Mouse (Mus musculus): ENCODE measurements around the gene Sgf29. TPM values are rescaled to one million over a fixed set of nuclear protein-coding genes. Genes with fewer than 3 reads are reported as not detected.

Gene Sgf29
- total RNA-seq, 1 experiment: 55.3 TPM

- no peak for TF ChIP-seq ZC3H11A (IDR thresholded peaks at IDR 0.05; ENCODE audit: borderline replicate concordance, low read depth, low read length)
- TF ChIP-seq MAFK (IDR thresholded peaks at IDR 0.05; ENCODE audit: insufficient read depth, low read depth, low read length): no peak
- TF ChIP-seq CHD2 (IDR thresholded peaks at IDR 0.05; ENCODE audit: low read depth, low read length): no peak
- H3K4me1 ChIP-seq (ENCODE audit: control insufficient read depth in 2 of 2, insufficient read depth in 2 of 2, low read length in 2 of 2, poor library complexity in 1 of 2): peaks cover 3 to 10% of the 10 kb centered on the region in 2 experiments; a peak in 1 of 4 replicates
- no peak for DNase-seq (ENCODE audit: low read depth, low spot score)
- no peak overlapping the region for H3K4me3 ChIP-seq (ENCODE audit: insufficient read depth in 1 of 2, low read depth in 1 of 2, low read length in 2 of 2, poor library complexity in 1 of 2, severe bottlenecking in 1 of 2)
- H3K9me3 ChIP-seq (ENCODE audit: control insufficient read depth, insufficient read depth, low read depth, low read length): no peaks in the 10 kb centered on the region
- H3K36me3 ChIP-seq (ENCODE audit: control insufficient read depth, insufficient read depth, low read length, poor library complexity, severe bottlenecking): peaks cover 9% of the 10 kb centered on the region
- in situ Hi-C loops (cut with MboI; ENCODE audit: low sequenced_read_pairs in 2 of 2, unreplicated experiment in 2 of 2): no loop called here
- no peak overlapping the region for H3K27ac ChIP-seq (ENCODE audit: insufficient read depth, low read depth, low read length, poor library complexity, severe bottlenecking)
- no peak overlapping the region for H3K9ac ChIP-seq (ENCODE audit: insufficient read depth, low read depth, low read length, poor library complexity, severe bottlenecking)
These were observed 54.0 kb downstream of the Sgf29 start for GRCm38 (mm10) chr7:126702861-126703756.

GRCm38 (mm10) chr7:126703757-126704077 lies 54.6 kb downstream of the Sgf29 start:
- H3K4me1 ChIP-seq (ENCODE audit: control insufficient read depth in 2 of 2, insufficient read depth in 2 of 2, low read length in 2 of 2, poor library complexity in 1 of 2): peaks cover 3 to 10% of the 10 kb centered on the region in 2 experiments; a peak in 1 of 4 replicates
- no peaks in the 10 kb centered on the region for H3K9me3 ChIP-seq (ENCODE audit: control insufficient read depth, insufficient read depth, low read depth, low read length)
- TF ChIP-seq MAFK (IDR thresholded peaks at IDR 0.05; ENCODE audit: insufficient read depth, low read depth, low read length): no peak
- TF ChIP-seq ZNF384 (IDR thresholded peaks at IDR 0.05; ENCODE audit: low read depth, low read length): no peak
- no peak for TF ChIP-seq CHD2 (IDR thresholded peaks at IDR 0.05; ENCODE audit: low read depth, low read length)
- TF ChIP-seq HCFC1 (IDR thresholded peaks at IDR 0.05; ENCODE audit: borderline replicate concordance, insufficient read depth, low read length): no peak
- no peak for TF ChIP-seq ZC3H11A (IDR thresholded peaks at IDR 0.05; ENCODE audit: borderline replicate concordance, low read depth, low read length)
- in situ Hi-C loops (cut with MboI; ENCODE audit: low sequenced_read_pairs in 2 of 2, unreplicated experiment in 2 of 2): no loop called here
- H3K36me3 ChIP-seq (ENCODE audit: control insufficient read depth, insufficient read depth, low read length, poor library complexity, severe bottlenecking): peaks cover 9% of the 10 kb centered on the region
- H3K9ac ChIP-seq (ENCODE audit: insufficient read depth, low read depth, low read length, poor library complexity, severe bottlenecking): no peak overlapping the region
- no peak for DNase-seq (ENCODE audit: low read depth, low spot score)
- H3K4me3 ChIP-seq (ENCODE audit: insufficient read depth in 1 of 2, low read depth in 1 of 2, low read length in 2 of 2, poor library complexity in 1 of 2, severe bottlenecking in 1 of 2): no peak overlapping the region
- H3K27ac ChIP-seq (ENCODE audit: insufficient read depth, low read depth, low read length, poor library complexity, severe bottlenecking): no peak overlapping the region

- H3K4me1 ChIP-seq (ENCODE audit: control insufficient read depth in 2 of 2, insufficient read depth in 2 of 2, low read length in 2 of 2, poor library complexity in 1 of 2): peaks cover 3 to 10% of the 10 kb centered on the region in 2 experiments; a peak in 1 of 4 replicates
- peaks cover 5% of the 10 kb centered on the region for H3K36me3 ChIP-seq (ENCODE audit: control insufficient read depth, insufficient read depth, low read length, poor library complexity, severe bottlenecking)
- H3K4me3 ChIP-seq (ENCODE audit: insufficient read depth in 1 of 2, low read depth in 1 of 2, low read length in 2 of 2, poor library complexity in 1 of 2, severe bottlenecking in 1 of 2): peak overlapping the region; percentile 61 to 75
- H3K9me3 ChIP-seq (ENCODE audit: control insufficient read depth, insufficient read depth, low read depth, low read length): no peaks in the 10 kb centered on the region
- H3K9ac ChIP-seq (ENCODE audit: insufficient read depth, low read depth, low read length, poor library complexity, severe bottlenecking): peak overlapping the region; percentile 32; the same call in 1 of the 2 replicates
- in situ Hi-C loops (cut with MboI; ENCODE audit: low sequenced_read_pairs in 2 of 2, unreplicated experiment in 2 of 2): no loop called here
- TF ChIP-seq MAFK (IDR thresholded peaks at IDR 0.05; ENCODE audit: insufficient read depth, low read depth, low read length) (no peak), ZC3H11A (IDR thresholded peaks at IDR 0.05; ENCODE audit: borderline replicate concordance, low read depth, low read length) (no peak), CHD2 (IDR thresholded peaks at IDR 0.05; ENCODE audit: low read depth, low read length) (no peak), HCFC1 (IDR thresholded peaks at IDR 0.05; ENCODE audit: borderline replicate concordance, insufficient read depth, low read length) (no peak), ZNF384 (IDR thresholded peaks at IDR 0.05; ENCODE audit: low read depth, low read length) (no peak)
- no peak overlapping the region for H3K27ac ChIP-seq (ENCODE audit: insufficient read depth, low read depth, low read length, poor library complexity, severe bottlenecking)
- no peak for DNase-seq (ENCODE audit: low read depth, low spot score)
These were observed 55.2 kb downstream of the Sgf29 start for GRCm38 (mm10) chr7:126704121-126704980.

GRCm38 (mm10) chr7:126707442-126708174 lies 58.5 kb downstream of the Sgf29 start, which contains the start of gene Coro1a:
TSS of gene Coro1a (minus strand) at chr7:126707787.
- H3K4me3 ChIP-seq (ENCODE audit: insufficient read depth in 1 of 2, low read depth in 1 of 2, low read length in 2 of 2, poor library complexity in 1 of 2, severe bottlenecking in 1 of 2): no peak within 1 kb of the TSS
- H3K4me1 ChIP-seq (ENCODE audit: control insufficient read depth in 2 of 2, insufficient read depth in 2 of 2, low read length in 2 of 2, poor library complexity in 1 of 2): peaks cover 0 to 3% of the 10 kb centered on the region in 2 experiments; a peak in 1 of 4 replicates
- no peaks in the 10 kb centered on the region for H3K36me3 ChIP-seq (ENCODE audit: control insufficient read depth, insufficient read depth, low read length, poor library complexity, severe bottlenecking)
- H3K27ac ChIP-seq (ENCODE audit: insufficient read depth, low read depth, low read length, poor library complexity, severe bottlenecking): no peak within 1 kb of the TSS
- no peak for DNase-seq (ENCODE audit: low read depth, low spot score)
- TF ChIP-seq ZNF384 (IDR thresholded peaks at IDR 0.05; ENCODE audit: low read depth, low read length): no peak
- TF ChIP-seq ZC3H11A (IDR thresholded peaks at IDR 0.05; ENCODE audit: borderline replicate concordance, low read depth, low read length): no peak
- no peak for TF ChIP-seq HCFC1 (IDR thresholded peaks at IDR 0.05; ENCODE audit: borderline replicate concordance, insufficient read depth, low read length)
- no peak for TF ChIP-seq MAFK (IDR thresholded peaks at IDR 0.05; ENCODE audit: insufficient read depth, low read depth, low read length)
- TF ChIP-seq CHD2 (IDR thresholded peaks at IDR 0.05; ENCODE audit: low read depth, low read length): no peak
- no peak within 1 kb of the TSS for H3K9ac ChIP-seq (ENCODE audit: insufficient read depth, low read depth, low read length, poor library complexity, severe bottlenecking)
- H3K9me3 ChIP-seq (ENCODE audit: control insufficient read depth, insufficient read depth, low read depth, low read length): no peaks in the 10 kb centered on the region
- in situ Hi-C loops (cut with MboI; ENCODE audit: low sequenced_read_pairs in 2 of 2, unreplicated experiment in 2 of 2): no loop called here

Measured in ES-E14 (cell line).